In genomic region chr10:12469391-12470057, GRCm38 (mm10) we compare ENCODE assay signal across 19 mouse cellular contexts.
DNase-seq lines count a peak whose midpoint lies in the region; ATAC-seq and TF ChIP-seq lines count a peak whose summit lies in the region.
"Had no signal": no experiment of that assay in that cellular context is flagged by ENCODE, and none has a peak within 500 bp of the region (broad histone marks: within the 10 kb centered on the region; RNA-seq: fewer than 3 reads in every experiment).

No protein-coding gene starts in this region.

- no peak for ATAC-seq in kidney, embryonic 16.5 days (ENCODE audit: low FRiP score, low TSS enrichment)
- peak; percentile 26; the same call in 1 of the 2 replicates for ATAC-seq in lung, embryonic 16.5 days (ENCODE audit: low read depth)
- ATAC-seq in forebrain, embryonic 13.5 days: no peak

- no peak for TF ChIP-seq POLR2A in kidney, adult 2 months (IDR thresholded peaks at IDR 0.05; ENCODE audit: low read depth, low read length)
- TF ChIP-seq POLR2A in thymus, adult 2 months (IDR thresholded peaks at IDR 0.05; ENCODE audit: control insufficient read depth, extremely low read depth, insufficient read depth, low read length, poor library complexity): no peak

- no peaks in the 10 kb centered on the region for H3K9me3 ChIP-seq in kidney, embryonic 16.5 days (ENCODE audit: low read length)
- no peaks in the 10 kb centered on the region for H3K9me3 ChIP-seq in lung, embryonic 16.5 days (ENCODE audit: control insufficient read depth, low read length)
- no peaks in the 10 kb centered on the region for H3K9me3 ChIP-seq in forebrain, embryonic 13.5 days (replicated peaks)
- H3K9me3 ChIP-seq: forebrain, embryonic 10.5 days; heart, embryonic 13.5 days; hindbrain, embryonic 13.5 days; limb, embryonic 10.5 days had no signal

- peak overlapping the region; percentile 45 for H3K27ac ChIP-seq in kidney, adult 2 months (ENCODE audit: insufficient read depth, low read depth, low read length)
- H3K27ac ChIP-seq in kidney, embryonic 16.5 days (ENCODE audit: low read length): no peak overlapping the region; the same call in 1 of the 2 replicates
- H3K27ac ChIP-seq in lung, embryonic 16.5 days (ENCODE audit: low read length): no peak overlapping the region
- no peak overlapping the region for H3K27ac ChIP-seq in thymus, adult 2 months (ENCODE audit: control insufficient read depth, insufficient read depth, low read length)
- no peak overlapping the region for H3K27ac ChIP-seq in forebrain, embryonic 13.5 days
- H3K27ac ChIP-seq: forebrain, embryonic 10.5 days; heart, embryonic 13.5 days; hindbrain, embryonic 13.5 days; limb, embryonic 10.5 days had no signal

- H3K4me1 ChIP-seq in kidney, adult 2 months (ENCODE audit: control insufficient read depth, insufficient read depth, low read length): no peaks in the 10 kb centered on the region
- H3K4me1 ChIP-seq in kidney, embryonic 16.5 days (ENCODE audit: insufficient read depth, low read length): 0 out of 2 replicates have a peak, but pooled peaks cover 7% of the 10 kb centered on the region
- H3K4me1 ChIP-seq in lung, embryonic 16.5 days (replicated peaks; ENCODE audit: control insufficient read depth, insufficient read depth, low read length): no peaks in the 10 kb centered on the region; the same call in 1 of the 2 replicates
- H3K4me1 ChIP-seq in thymus, adult 2 months (replicated peaks; ENCODE audit: control insufficient read depth, insufficient read depth, low read length): no peaks in the 10 kb centered on the region
- H3K4me1 ChIP-seq in forebrain, embryonic 13.5 days: peaks cover 4% of the 10 kb centered on the region; the same call in 1 of the 2 replicates
- H3K4me1 ChIP-seq: hindbrain, embryonic 13.5 days had no signal

- no peaks in the 10 kb centered on the region for H3K36me3 ChIP-seq in kidney, adult 2 months (ENCODE audit: control insufficient read depth, insufficient read depth, low read length)
- 0 out of 2 replicates have a peak, but pooled peaks cover 4% of the 10 kb centered on the region for H3K36me3 ChIP-seq in kidney, embryonic 16.5 days (ENCODE audit: insufficient read depth, low read length)
- no peaks in the 10 kb centered on the region; the same call in 1 of the 2 replicates for H3K36me3 ChIP-seq in lung, embryonic 16.5 days (ENCODE audit: control insufficient read depth, insufficient read depth, low read length)
- H3K36me3 ChIP-seq in thymus, adult 2 months (ENCODE audit: control insufficient read depth, insufficient read depth, low read length): no peaks in the 10 kb centered on the region; the same call in 1 of the 2 replicates
- H3K36me3 ChIP-seq in forebrain, embryonic 13.5 days (ENCODE audit: poor library complexity, severe bottlenecking): no peaks in the 10 kb centered on the region
- H3K36me3 ChIP-seq: forebrain, embryonic 10.5 days; hindbrain, embryonic 13.5 days; limb, embryonic 10.5 days had no signal

- no peak overlapping the region for H3K4me2 ChIP-seq in kidney, embryonic 16.5 days (replicated peaks; ENCODE audit: low read depth, low read length)
- no peak overlapping the region for H3K4me2 ChIP-seq in lung, embryonic 16.5 days (ENCODE audit: low read depth, low read length)
- no peak overlapping the region for H3K4me2 ChIP-seq in forebrain, embryonic 13.5 days
- H3K4me2 ChIP-seq: heart, embryonic 13.5 days; hindbrain, embryonic 13.5 days; liver, embryonic 11.5 days had no signal

- H3K4me3 ChIP-seq in kidney, adult 2 months (ENCODE audit: insufficient read depth, low read depth, low read length): no peak overlapping the region
- no peak overlapping the region for H3K4me3 ChIP-seq in kidney, embryonic 16.5 days (ENCODE audit: low read length)
- H3K4me3 ChIP-seq in lung, embryonic 16.5 days (ENCODE audit: low read length): no peak overlapping the region
- no peak overlapping the region for H3K4me3 ChIP-seq in thymus, adult 2 months (ENCODE audit: control insufficient read depth, insufficient read depth, low read length)
- H3K4me3 ChIP-seq in forebrain, embryonic 13.5 days: no peak overlapping the region
- H3K4me3 ChIP-seq: forebrain, embryonic 10.5 days; heart, embryonic 13.5 days; hindbrain, embryonic 13.5 days; limb, embryonic 10.5 days had no signal

- DNase-seq in kidney, adult 2 months: peak; percentile 27
- peak; percentile 11 for DNase-seq in 416B (ENCODE audit: low read depth)
- DNase-seq in NIH3T3 (ENCODE audit: low read depth): peak; percentile 15
- no peak for DNase-seq in thymus, adult 2 months
- no peak for DNase-seq in spleen, adult 18-20 months
- DNase-seq: adrenal gland, postnatal 14 days; cerebellum, postnatal 10 days; kidney, adult 11 months; kidney, postnatal 10 days; midbrain, embryonic 14.5 days; thymus, postnatal 14 days had no signal

- H3K9ac ChIP-seq in kidney, embryonic 16.5 days (replicated peaks; ENCODE audit: low read length): no peak overlapping the region
- no peak overlapping the region for H3K9ac ChIP-seq in lung, embryonic 16.5 days (ENCODE audit: low read length)
- H3K9ac ChIP-seq in forebrain, embryonic 13.5 days: no peak overlapping the region
- H3K9ac ChIP-seq: heart, embryonic 13.5 days; hindbrain, embryonic 13.5 days had no signal

- TF ChIP-seq CTCF in kidney, adult 2 months (conservative IDR thresholded peaks at IDR 0.05; ENCODE audit: insufficient read depth, insufficient read length, low read depth, low read length): no peak
- TF ChIP-seq CTCF in thymus, adult 2 months (IDR thresholded peaks at IDR 0.05; ENCODE audit: borderline replicate concordance, control insufficient read depth, extremely low read depth, insufficient read depth, low read length, poor library complexity): no peak

- WGBS in kidney, adult 2 months: 67% methylated on average over 5 of the region's 5 CpGs
- 64% methylated on average over 5 of the region's 5 CpGs for WGBS in kidney, embryonic 16.5 days
- 36% methylated on average over 5 of the region's 5 CpGs for WGBS in lung, embryonic 16.5 days
- 86% methylated on average over 5 of the region's 5 CpGs for WGBS in thymus, adult 2 months
- WGBS in forebrain, embryonic 13.5 days: 85% methylated on average over 5 of the region's 5 CpGs

- H3K27me3 ChIP-seq in kidney, adult 2 months (replicated peaks; ENCODE audit: control insufficient read depth, insufficient read depth, low read length): no peaks in the 10 kb centered on the region
- H3K27me3 ChIP-seq in kidney, embryonic 16.5 days (ENCODE audit: insufficient read depth, low read length): no peaks in the 10 kb centered on the region
- no peaks in the 10 kb centered on the region for H3K27me3 ChIP-seq in lung, embryonic 16.5 days (ENCODE audit: control insufficient read depth, insufficient read depth, low read depth, low read length)
- no peaks in the 10 kb centered on the region for H3K27me3 ChIP-seq in thymus, adult 2 months (ENCODE audit: control insufficient read depth, insufficient read depth, low read length)
- H3K27me3 ChIP-seq in forebrain, embryonic 13.5 days: no peaks in the 10 kb centered on the region
- H3K27me3 ChIP-seq: heart, embryonic 13.5 days; hindbrain, embryonic 13.5 days had no signal

Comparison
In these comparisons a context has a peak if more than half of its experiments do, and no peak if none do; other contexts are left out.
1. DNase-seq: peak in kidney, adult 2 months (single experiment), 416B (single experiment) and NIH3T3 (single experiment); none in thymus, adult 2 months (single experiment) and spleen, adult 18-20 months (0 of 2).